Mouse (Mus musculus) erythroblast, adult 5-6 weeks (primary cell): ENCODE results near the gene Dync1i2. TPM values are rescaled to one million over a fixed set of nuclear protein-coding genes. Genes with fewer than 3 reads are reported as not detected.

Experiments
- ATAC-seq: replicated peaks from 2 replicates; pipeline ENCODE4 v1.8.0; 2016; ENCODE audit warnings: moderate number of reproducible peaks, mild to moderate bottlenecking, moderate TSS enrichment, inconsistent platforms; ENCODE audit not compliant: poor library complexity, low FRiP score, severe bottlenecking
- total RNA-seq, 2 experiments: library from RNA; stranded (forward) in 1 of 2; stranded (reverse) in 1 of 2; fragments of 150-400 nt in 1 of 2; fragments of 200-764, 138-1000 nt in 1 of 2; gene quantifications; 2 replicates each; pipeline versions ENCODE4 v1.2.3 to v1.2.4; 2015 to 2017; ENCODE audit warnings: low replicate concordance in 2 of 2

The Dync1i2 gene
- total RNA-seq, 2 experiments from 2014 or later = 42.7 to 50.0 TPM

DNA sequence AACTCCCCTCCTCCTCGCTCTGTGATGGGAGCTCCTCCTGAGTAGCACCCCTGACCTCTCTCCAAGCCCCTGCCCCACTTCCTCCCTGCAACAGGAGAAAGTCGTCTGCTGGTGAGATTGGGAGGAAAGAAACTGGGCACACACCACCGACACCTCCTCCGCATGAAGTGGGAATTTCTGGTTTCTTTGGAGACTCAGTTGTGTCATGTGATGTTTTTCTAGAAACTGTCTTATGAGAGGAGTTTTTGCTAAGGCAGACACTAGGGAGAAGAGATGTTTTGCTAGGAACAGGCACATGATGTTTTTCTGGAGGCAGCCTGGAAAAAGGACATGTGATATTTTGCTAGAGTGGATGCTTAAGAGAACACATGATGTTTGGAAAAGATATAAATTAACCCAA lies 11.0 kb upstream of the Dync1i2 start:
- ATAC-seq = no peak

DNA sequence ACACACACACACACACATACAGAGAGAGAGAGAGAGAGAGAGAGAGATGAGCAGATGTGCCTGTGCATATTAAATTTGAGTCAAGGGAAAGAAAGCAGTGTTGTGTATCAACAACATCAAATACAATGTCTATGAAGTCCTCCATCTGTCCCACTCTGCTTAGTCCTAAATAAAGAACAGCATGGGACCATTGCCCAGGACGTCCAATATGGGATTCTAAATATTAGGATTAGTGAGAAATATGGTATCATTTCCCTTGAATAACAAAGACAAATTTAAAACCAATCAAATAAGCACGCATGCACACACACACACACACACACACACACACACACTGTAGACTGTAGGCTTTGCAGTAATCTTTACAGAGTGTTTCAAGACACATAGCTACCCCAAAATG lies 9.6 kb upstream of the Dync1i2 start:
- ATAC-seq = no peak

DNA sequence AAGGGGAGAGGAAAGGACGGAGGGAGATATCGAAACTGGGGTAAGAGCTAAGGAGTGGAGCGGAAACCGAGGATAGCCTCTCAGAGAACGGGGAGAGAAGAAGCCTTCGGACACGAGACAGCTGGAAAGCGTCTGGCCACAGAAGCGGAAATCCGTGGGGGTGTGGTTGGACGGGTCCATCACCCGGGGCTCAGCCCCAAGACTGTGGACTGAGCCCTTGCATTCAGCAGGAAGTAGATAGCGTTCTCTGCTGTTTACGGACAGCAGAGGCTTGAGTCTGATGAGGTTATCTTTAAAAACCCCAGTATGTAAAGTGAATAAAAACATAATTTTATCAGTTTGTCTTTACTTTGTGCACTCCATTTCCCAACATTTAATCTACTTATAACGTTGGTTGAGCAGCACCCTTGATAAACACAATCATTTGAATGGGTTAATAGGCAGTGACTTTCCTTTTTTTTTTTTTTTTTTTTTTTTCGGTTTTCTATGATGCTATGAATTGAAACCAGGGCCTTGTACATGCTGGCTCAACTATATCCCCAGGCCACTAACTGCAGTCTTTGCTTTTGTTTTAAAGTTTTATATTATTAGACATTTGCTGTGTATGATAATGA lies 7.6 kb upstream of the Dync1i2 start:
- no peak for ATAC-seq

GRCm38 (mm10) chr2:71209041-71209755 lies 2.3 kb upstream of the Dync1i2 start:
- ATAC-seq = no peak

- ATAC-seq = no peak
Measured at GRCm38 (mm10) chr2:71211096-71211495, 410 bp upstream of the Dync1i2 start.

DNA sequence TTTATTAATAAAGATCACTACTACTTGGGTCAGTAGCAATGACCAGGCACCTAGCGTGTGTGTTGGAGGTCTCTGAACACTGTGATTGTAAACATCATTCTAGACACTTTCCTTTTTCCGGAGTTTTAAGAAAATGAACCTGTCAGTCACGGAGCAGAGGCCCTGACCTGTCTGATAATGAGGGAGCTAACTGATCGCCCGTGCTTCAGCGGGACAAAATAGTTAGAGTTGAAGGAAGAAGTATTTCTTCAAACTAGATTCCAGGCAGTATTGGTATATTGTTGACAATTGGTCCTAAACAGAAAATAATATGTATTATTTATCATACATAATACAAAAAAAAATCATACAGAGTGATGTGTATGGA lies 837 bp downstream of the Dync1i2 start:
- peak; percentile 59 for ATAC-seq

DNA sequence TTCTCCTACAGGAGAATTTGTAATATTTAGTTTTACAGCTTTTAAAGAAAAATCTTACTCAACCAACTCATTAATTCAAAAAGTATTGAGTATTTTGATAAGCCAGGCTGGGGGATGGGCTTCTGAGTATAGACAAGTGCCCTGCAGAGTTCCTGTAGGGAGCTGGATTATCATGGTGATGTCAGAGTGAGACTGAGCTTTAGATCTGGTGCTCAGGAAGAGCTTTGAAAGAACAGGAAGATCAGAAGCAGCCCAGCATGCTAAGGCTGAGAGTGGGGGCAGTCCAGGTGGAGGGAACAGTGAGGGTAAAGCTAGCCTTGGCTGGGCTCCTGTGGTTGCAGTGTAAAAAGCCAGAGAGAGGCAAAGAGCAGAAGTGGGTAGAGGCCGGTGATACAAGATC lies 9.5 kb downstream of the Dync1i2 start:
- no peak for ATAC-seq

DNA sequence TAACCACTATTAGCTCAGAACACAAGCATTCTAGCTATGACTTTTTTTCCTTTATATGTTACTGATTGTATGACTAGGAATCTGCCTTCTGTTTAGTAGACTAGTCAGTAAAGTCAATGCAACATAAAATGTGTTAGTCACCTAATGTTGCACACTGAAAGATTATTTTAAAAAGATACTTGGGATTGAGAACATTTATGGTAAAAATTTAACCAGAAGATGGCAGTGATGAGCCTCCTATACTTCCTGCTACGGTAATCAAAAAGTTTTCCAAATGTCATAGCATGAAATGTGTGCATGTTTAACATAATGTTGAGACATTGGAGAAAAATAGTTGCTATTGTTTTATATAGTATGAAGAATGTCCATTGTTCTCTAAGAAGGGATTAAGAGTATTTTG lies 15.9 kb downstream of the Dync1i2 start:
- ATAC-seq = no peak

- no peak for ATAC-seq
Measured at GRCm38 (mm10) chr2:71229603-71230002, 18.1 kb downstream of the Dync1i2 start.

GRCm38 (mm10) chr2:71231951-71232350 lies 20.4 kb downstream of the Dync1i2 start:
- no peak for ATAC-seq

- no peak for ATAC-seq
Measured at GRCm38 (mm10) chr2:71232976-71233375, 21.5 kb downstream of the Dync1i2 start.

- peak; percentile 78 for ATAC-seq
Measured at GRCm38 (mm10) chr2:71235420-71235819, 23.9 kb downstream of the Dync1i2 start.

DNA sequence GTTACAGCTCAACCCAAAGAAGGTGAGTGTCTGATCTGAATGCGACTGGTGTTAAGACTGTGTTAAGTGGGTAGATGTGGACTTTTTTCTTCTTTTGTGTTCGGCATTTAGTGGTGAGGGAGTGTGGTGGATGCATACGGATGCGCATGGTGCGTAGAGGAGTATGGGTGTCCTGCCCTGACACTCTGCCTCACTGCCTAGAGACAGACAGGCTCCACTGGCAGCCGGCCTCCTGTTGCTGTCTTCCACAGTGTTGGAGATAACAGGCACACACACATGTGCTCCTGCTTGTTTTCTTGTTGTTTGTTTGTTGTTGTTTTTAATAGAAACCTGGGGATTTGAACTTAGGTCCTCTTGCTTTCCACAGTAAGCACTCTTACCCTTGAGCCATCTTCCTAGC lies 24.5 kb downstream of the Dync1i2 start:
- 0 out of 2 replicates have a peak, but pooled peaks have one; percentile 55 for ATAC-seq

GRCm38 (mm10) chr2:71241505-71241904 lies 30.0 kb downstream of the Dync1i2 start:
- ATAC-seq = no peak

GRCm38 (mm10) chr2:71242180-71242579 lies 30.7 kb downstream of the Dync1i2 start:
- no peak for ATAC-seq

- ATAC-seq = no peak
Measured at GRCm38 (mm10) chr2:71243058-71243672, 31.7 kb downstream of the Dync1i2 start.

- no peak for ATAC-seq
Measured at GRCm38 (mm10) chr2:71244807-71245206, 33.3 kb downstream of the Dync1i2 start.

GRCm38 (mm10) chr2:71245416-71245815 lies 33.9 kb downstream of the Dync1i2 start:
- ATAC-seq = no peak

DNA sequence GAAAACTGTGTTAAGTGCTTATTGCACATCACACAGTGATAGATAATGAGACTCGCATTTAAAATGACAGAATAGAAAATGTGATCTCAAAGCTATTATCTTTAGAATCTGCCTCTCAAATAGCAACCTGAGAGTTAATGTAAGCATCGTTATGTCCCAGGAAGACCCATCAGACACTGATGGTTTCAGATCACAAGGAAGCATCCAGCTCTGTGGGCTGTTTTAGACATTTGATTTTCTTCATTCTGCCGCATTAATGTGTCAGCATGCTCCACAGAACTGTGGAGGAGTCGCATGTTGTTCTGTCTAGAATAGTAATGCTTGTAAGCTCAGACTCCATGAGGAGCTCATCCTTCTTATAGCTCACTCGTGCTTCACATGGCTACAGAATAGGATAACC lies 34.6 kb downstream of the Dync1i2 start:
- ATAC-seq = no peak

GRCm38 (mm10) chr2:71248071-71248470 lies 36.6 kb downstream of the Dync1i2 start:
- no peak for ATAC-seq

DNA sequence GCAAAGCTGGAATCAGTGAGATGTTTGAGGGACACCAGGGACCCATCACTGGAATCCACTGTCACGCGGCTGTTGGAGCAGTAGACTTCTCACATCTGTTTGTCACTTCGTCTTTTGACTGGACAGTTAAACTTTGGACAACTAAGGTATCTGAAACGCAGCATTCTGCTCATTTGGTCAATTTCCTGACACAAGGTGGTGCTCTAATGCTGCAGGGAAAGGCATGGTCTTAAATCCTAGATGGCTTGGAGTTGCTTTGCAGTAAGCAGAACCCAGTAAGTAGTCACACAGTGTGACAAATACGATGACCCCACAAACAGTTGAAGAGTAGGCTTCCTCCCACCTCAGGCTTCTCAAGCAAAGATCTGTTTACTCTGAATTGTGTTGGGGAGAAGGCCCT lies 39.3 kb downstream of the Dync1i2 start:
- no peak for ATAC-seq
